Mouse (Mus musculus) CH12.LX (cell line): ENCODE results near the gene Krt222.

Experiments
- CTCF ChIP-seq, 2 experiments: IDR thresholded peaks in 1 of 2; conservative IDR thresholded peaks in 1 of 2; 2 replicates each; pipeline ENCODE4 v1.5.1; 2011 to 2012; ENCODE audit warnings: low read depth in 2 of 2, low read length in 2 of 2, improper control_type of control experiment in 1 of 2, inconsistent platforms in 1 of 2, mild to moderate bottlenecking in 1 of 2, moderate library complexity in 1 of 2
- USF2 ChIP-seq: conservative IDR thresholded peaks from 2 replicates; pipeline ENCODE4 v1.6.1; 2011; ENCODE audit warnings: low read depth, low read length, improper control_type of control experiment

GRCm38 (mm10) chr11:99250666-99251065 is 6.8 kb upstream of the Krt222 start:
- no peak for TF ChIP-seq CTCF (conservative IDR thresholded peaks at IDR 0.05 in 1 of 2, IDR thresholded peaks at IDR 0.05 in 1 of 2; ENCODE audit: low read depth in 2 of 2, low read length in 2 of 2)
- TF ChIP-seq USF2 = peak; percentile 65
